ENCODE assay signal across 7 mouse cellular contexts in genomic region chr2:153160844-153161683, GRCm38 (mm10). TPM values are rescaled to one million over a fixed set of nuclear protein-coding genes. Genes with fewer than 3 reads are reported as not detected.
A peak's percentile ranks its signal among the peaks of the same experiment; 100 is the strongest.
DNase-seq lines count a peak whose midpoint lies in the region; ATAC-seq and TF ChIP-seq lines count a peak whose summit lies in the region.

Gene Tm9sf4, plus strand, starts transcription at chr2:153161303.

- H3K4me1 ChIP-seq in embryonic facial prominence, embryonic 10.5 days, result peaks cover 9% of the 10 kb centered on the region
- peaks cover 4% of the 10 kb centered on the region; the same call in 1 of the 2 replicates for H3K4me1 ChIP-seq in intestine, postnatal 0 days (replicated peaks; ENCODE audit: control insufficient read depth, insufficient read depth, low read length)
- peaks cover 11% of the 10 kb centered on the region for H3K4me1 ChIP-seq in midbrain, embryonic 12.5 days
- H3K4me1 ChIP-seq in small intestine, adult 2 months (ENCODE audit: control insufficient read depth, insufficient read depth, insufficient read length, low read length), result peaks cover 3% of the 10 kb centered on the region; the same call in 1 of the 2 replicates

- H3K4me2 ChIP-seq in intestine, postnatal 0 days (replicated peaks; ENCODE audit: low read depth), result peak within 1 kb of the TSS; percentile 94
- peak within 1 kb of the TSS; percentile 83 for H3K4me2 ChIP-seq in midbrain, embryonic 12.5 days (replicated peaks)

- TF ChIP-seq POLR2A in small intestine, adult 2 months (IDR thresholded peaks at IDR 0.05; ENCODE audit: low read depth, low read length), result peak; percentile 44; the same call in 1 of the 2 replicates

- peaks cover 20% of the 10 kb centered on the region for H3K27me3 ChIP-seq in embryonic facial prominence, embryonic 10.5 days (replicated peaks; ENCODE audit: low read depth, poor library complexity, severe bottlenecking)
- H3K27me3 ChIP-seq in intestine, postnatal 0 days (replicated peaks; ENCODE audit: control insufficient read depth, insufficient read depth, low read length), result no peaks in the 10 kb centered on the region
- no peaks in the 10 kb centered on the region; the same call in 1 of the 2 replicates for H3K27me3 ChIP-seq in midbrain, embryonic 12.5 days
- no peaks in the 10 kb centered on the region for H3K27me3 ChIP-seq in small intestine, adult 2 months (ENCODE audit: control insufficient read depth, insufficient read depth, low read length)

- 10% methylated on average over 34 of the region's 34 CpGs for WGBS in embryonic facial prominence, embryonic 10.5 days
- WGBS in intestine, postnatal 0 days, result 9% methylated on average over 34 of the region's 34 CpGs
- WGBS in midbrain, embryonic 12.5 days, result 9% methylated on average over 34 of the region's 34 CpGs
- WGBS in small intestine, adult 2 months, result 6% methylated on average over 34 of the region's 34 CpGs

- DNase-seq in adrenal gland, postnatal 10 days, result peak; percentile 93
- DNase-seq in embryonic facial prominence, embryonic 10.5 days (ENCODE audit: low spot score), result peak; percentile 92
- peak; percentile 67 for DNase-seq in gonadal fat pad, adult 2 months (ENCODE audit: low read depth)
- DNase-seq in left cerebral cortex, postnatal 4 days, result peak; percentile 89

- intact Hi-C loops in left cerebral cortex, postnatal 4 days (cut with DNase I), result no loop called here

- TF ChIP-seq CTCF in intestine, postnatal 0 days (IDR thresholded peaks at IDR 0.05; ENCODE audit: low read depth), result no peak
- no peak for TF ChIP-seq CTCF in small intestine, adult 2 months (IDR thresholded peaks at IDR 0.05; ENCODE audit: extremely low read depth, insufficient read length, insufficient replicate concordance, low read depth, low read length)

- peak; percentile 89 for ATAC-seq in intestine, postnatal 0 days
- ATAC-seq in midbrain, embryonic 12.5 days (ENCODE audit: low FRiP score, low read depth), result peak; percentile 96

- H3K27ac ChIP-seq in embryonic facial prominence, embryonic 10.5 days (replicated peaks), result peak within 1 kb of the TSS; percentile 93
- peak within 1 kb of the TSS; percentile 79 for H3K27ac ChIP-seq in intestine, postnatal 0 days (ENCODE audit: low read depth, low read length)
- peak within 1 kb of the TSS; percentile 91 for H3K27ac ChIP-seq in midbrain, embryonic 12.5 days (replicated peaks)
- peak within 1 kb of the TSS; percentile 93 for H3K27ac ChIP-seq in small intestine, adult 2 months (ENCODE audit: insufficient read depth, low read depth, low read length)

- H3K9me3 ChIP-seq in embryonic facial prominence, embryonic 10.5 days, result no peaks in the 10 kb centered on the region
- H3K9me3 ChIP-seq in intestine, postnatal 0 days (ENCODE audit: control insufficient read depth), result no peaks in the 10 kb centered on the region
- H3K9me3 ChIP-seq in midbrain, embryonic 12.5 days, result no peaks in the 10 kb centered on the region

- peaks cover 20% of the 10 kb centered on the region for H3K36me3 ChIP-seq in embryonic facial prominence, embryonic 10.5 days (replicated peaks)
- peaks cover 6% of the 10 kb centered on the region; the same call in 1 of the 2 replicates for H3K36me3 ChIP-seq in intestine, postnatal 0 days (ENCODE audit: control insufficient read depth, insufficient read depth)
- H3K36me3 ChIP-seq in midbrain, embryonic 12.5 days, result peaks cover 4% of the 10 kb centered on the region; the same call in 1 of the 2 replicates
- H3K36me3 ChIP-seq in small intestine, adult 2 months (ENCODE audit: control insufficient read depth, insufficient read depth, low read length), result no peaks in the 10 kb centered on the region; the same call in 1 of the 2 replicates

- peak within 1 kb of the TSS; percentile 96 for H3K4me3 ChIP-seq in embryonic facial prominence, embryonic 10.5 days
- peak within 1 kb of the TSS; percentile 79 for H3K4me3 ChIP-seq in intestine, postnatal 0 days (ENCODE audit: low read depth, low read length)
- H3K4me3 ChIP-seq in midbrain, embryonic 12.5 days, result peak within 1 kb of the TSS; percentile 76
- peak within 1 kb of the TSS; percentile 82 for H3K4me3 ChIP-seq in small intestine, adult 2 months (ENCODE audit: low read depth, low read length)

- H3K9ac ChIP-seq in intestine, postnatal 0 days (ENCODE audit: low read depth, low read length), result peak within 1 kb of the TSS; percentile 66
- H3K9ac ChIP-seq in midbrain, embryonic 12.5 days (replicated peaks), result peak within 1 kb of the TSS; percentile 93

RNA-seq across cellular contexts. Expression of gene Tm9sf4, which starts in this region (rescaled TPM):
- total RNA-seq in adrenal gland, postnatal 10 days (2021), result 10 to 100 TPM; 88.3 to 96.8 TPM
- 68.2 and 73.0 TPM in 2 replicates for polyA plus RNA-seq in embryonic facial prominence, embryonic 10.5 days (2016; fragmentation: Nextera tagmentation; extraction: Ambion mirVana)
- 55.5 and 67.1 TPM in 2 replicates for polyA plus RNA-seq in gonadal fat pad, adult 2 months (2012; rRNA removed)
- 64.7 and 68.3 TPM in 2 replicates for polyA plus RNA-seq in intestine, postnatal 0 days (2015; fragmentation: Nextera tagmentation; extraction: Ambion mirVana)
- 100 to 1,000 TPM; 118 to 120 TPM for total RNA-seq in left cerebral cortex, postnatal 4 days (2021)
- 84.0 and 90.2 TPM in 2 replicates for polyA plus RNA-seq in midbrain, embryonic 12.5 days (2016; fragmentation: Nextera tagmentation; extraction: Ambion mirVana)
- polyA plus RNA-seq in small intestine, adult 2 months (2012; rRNA removed), result 18.3 and 27.9 TPM in 2 replicates

Comparison
In these comparisons a context has a peak if more than half of its experiments do, and no peak if none do; other contexts are left out.
1. Peak in every context shown above with its lines: DNase-seq, ATAC-seq, H3K4me3 ChIP-seq and H3K27ac ChIP-seq.